Mouse (Mus musculus): ENCODE results near the gene Rbfox1. TPM values are rescaled to one million over a fixed set of nuclear protein-coding genes. Genes with fewer than 3 reads are reported as not detected.

Gene Rbfox1
- total RNA-seq, 1 experiment from 2014 or later, result not detected

DNA sequence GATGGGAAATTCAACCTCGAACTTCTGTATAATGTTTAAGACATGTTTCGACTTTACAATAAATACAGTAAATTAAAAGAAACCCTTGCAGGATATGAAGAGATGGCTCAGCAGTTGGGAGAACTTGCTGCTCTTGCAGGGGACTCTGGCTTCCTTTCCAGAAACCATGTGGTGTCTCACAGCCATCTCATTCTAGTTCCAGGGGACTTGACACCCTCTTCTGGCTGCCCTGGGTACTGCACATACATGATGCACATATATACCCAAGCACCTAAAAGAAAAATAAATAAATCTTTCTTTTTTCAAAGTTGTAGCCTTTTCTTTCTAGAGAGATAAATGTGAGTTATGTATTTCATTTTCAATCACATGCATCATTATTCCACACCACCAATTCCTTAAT lies 512.5 kb downstream of the Rbfox1 start:
- no peak for ATAC-seq (ENCODE audit: extremely low read depth, insufficient number of reproducible peaks, low FRiP score, poor library complexity, severe bottlenecking)

DNA sequence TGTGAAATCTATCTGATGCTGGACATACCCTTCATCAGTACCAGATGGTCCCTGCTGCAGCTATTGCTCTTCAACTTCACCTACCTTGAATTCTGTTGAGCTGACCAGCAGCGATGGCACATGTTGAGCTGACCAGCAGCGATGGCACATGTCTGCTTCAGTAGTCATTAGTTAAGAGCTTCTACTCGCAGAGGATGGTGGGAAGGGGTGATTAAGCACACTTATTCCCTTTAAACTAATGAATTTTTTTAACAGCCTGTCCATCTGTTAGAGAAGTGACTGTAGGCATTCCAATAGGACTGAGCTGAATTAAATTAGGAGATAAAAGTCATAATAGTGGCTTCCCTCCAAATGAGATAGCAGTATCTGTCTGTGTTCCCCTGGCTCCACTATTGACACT lies 517.7 kb downstream of the Rbfox1 start:
- no peak for ATAC-seq (ENCODE audit: extremely low read depth, insufficient number of reproducible peaks, low FRiP score, poor library complexity, severe bottlenecking)

DNA sequence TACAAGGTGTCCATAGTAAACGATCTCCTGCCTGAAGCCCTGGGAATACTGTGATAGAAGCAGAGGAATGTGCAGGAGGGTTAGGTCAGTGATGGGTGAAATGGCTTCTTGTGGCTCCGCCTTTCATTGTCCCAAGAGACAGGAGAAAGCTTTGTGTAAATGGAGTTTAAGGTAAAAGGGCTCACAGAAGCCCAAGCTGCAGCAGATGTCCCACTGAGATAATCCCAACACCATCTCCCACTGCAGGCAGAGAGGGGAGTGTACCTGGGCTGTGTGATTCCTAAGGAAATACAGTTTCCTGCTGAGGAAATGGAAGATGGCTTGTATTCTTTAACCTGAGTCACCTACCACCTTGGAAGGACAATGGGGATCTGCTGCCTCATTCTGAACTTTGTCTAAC lies 529.7 kb downstream of the Rbfox1 start:
- ATAC-seq (ENCODE audit: extremely low read depth, insufficient number of reproducible peaks, low FRiP score, poor library complexity, severe bottlenecking), result no peak

DNA sequence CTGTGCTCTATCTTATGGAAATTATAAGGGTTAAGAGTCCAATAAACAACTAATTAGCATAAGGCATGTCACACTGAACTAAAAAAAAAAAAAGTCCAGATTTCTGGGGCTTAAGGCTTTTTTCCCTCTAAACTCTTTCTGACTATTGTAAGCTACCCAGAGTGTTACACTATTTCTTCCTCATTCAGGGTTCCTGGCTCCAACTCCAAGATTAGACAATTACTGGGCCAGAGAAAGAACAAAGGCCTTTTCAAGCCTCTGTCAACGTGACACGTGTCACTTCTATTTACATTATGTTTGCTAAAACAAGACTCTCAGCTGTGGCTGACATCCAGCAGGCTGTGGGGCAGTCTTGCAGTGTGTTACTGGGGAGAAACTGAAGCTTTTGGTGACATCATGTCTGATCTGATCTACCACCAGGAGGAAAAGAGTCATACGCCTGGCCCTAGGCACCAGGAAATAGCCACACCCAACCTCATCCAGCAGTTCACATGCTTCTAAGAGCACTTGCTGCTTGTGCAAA lies 536.5 kb downstream of the Rbfox1 start:
- no peak for ATAC-seq (ENCODE audit: extremely low read depth, insufficient number of reproducible peaks, low FRiP score, poor library complexity, severe bottlenecking)

DNA sequence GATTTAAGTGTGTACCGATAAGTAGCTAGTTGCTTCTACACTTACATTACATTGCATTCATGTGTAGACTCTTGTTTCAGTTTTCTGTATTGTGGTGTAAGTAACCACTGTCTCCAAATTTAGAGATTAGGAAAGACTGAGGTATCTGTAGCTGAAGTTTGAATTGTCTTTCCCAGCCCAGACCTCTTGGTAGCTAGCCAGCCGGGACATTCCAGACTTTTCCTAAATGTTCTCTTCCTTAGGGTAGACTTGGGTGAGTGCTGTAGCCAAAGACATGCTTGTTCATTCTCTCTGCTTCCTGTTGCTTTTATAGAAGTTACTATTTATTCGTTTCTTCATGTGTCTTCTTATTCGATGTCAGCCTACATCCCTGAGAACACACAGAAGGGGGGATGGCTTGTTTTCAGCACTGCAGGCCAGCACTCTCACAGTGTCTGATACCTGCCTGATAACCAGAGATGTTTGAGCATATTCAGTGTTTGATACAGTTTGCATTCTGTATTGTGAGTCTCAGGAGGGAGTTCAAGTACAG lies 538.8 kb downstream of the Rbfox1 start:
- no peak for ATAC-seq (ENCODE audit: extremely low read depth, insufficient number of reproducible peaks, low FRiP score, poor library complexity, severe bottlenecking)

DNA sequence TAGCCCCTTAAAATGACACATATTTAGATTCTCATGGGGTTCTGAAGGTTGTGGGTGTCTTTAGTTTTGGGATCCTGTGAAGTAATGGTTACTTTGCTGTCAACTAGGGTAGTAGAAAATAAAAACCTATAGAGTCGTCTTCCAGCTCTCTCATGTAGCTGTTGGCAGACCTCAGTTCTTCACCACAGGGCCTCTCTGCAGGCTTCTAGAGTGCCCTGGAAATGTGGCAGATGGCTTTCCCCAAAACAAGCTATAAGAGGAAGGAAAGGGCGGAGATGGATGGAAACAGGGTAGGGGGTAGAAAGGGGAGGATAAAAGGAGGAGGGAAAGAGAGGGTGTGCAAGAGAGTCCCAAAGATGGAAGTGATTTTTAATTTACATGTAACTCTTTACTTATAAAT lies 539.6 kb downstream of the Rbfox1 start:
- no peak for ATAC-seq (ENCODE audit: extremely low read depth, insufficient number of reproducible peaks, low FRiP score, poor library complexity, severe bottlenecking)

DNA sequence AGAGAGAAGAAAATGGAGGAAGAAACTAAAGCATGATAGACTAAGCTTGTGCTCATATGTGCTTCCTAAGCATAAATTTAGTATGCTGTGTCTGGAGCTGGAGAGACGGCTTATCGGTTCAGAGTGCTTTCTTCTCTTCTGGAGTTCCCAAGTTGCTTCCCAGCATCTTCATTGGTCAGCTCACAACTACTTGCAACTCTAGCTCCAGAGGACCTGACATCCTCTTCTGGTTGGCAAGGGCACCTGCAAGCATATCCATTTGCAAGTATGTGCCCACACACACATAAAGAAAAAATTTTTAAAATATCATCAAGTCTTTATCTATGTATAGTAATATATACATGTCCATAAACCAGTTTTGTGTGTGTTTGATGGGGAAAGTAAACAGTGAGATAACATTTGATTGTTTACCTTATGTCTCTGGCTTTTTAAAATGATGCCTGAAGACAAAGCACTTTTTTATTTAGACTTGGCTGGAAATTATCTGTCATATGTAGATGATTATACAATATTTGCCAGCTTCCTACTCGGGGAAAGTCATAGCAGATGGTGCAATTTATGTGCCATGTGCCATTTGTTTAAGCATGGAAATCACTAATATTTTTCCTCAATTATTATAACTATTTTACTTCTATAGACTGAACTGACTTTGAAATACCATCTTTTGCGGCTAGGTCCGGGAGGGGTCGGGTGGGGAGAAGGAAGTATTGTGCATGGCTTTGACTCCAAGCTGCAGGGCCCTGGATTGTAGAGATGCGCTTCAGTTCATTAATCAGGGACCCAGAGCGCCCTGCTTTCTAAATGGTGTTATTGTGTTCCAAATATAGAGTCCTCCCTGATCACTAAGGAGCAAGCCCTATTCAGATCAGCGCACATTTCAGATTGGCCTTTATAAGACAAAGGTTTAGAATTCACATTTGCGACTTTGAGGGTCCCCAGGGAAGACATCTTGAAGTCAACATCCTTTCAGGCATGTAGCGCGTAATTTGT lies 542.4 kb downstream of the Rbfox1 start:
- no peak for ATAC-seq (ENCODE audit: extremely low read depth, insufficient number of reproducible peaks, low FRiP score, poor library complexity, severe bottlenecking)

DNA sequence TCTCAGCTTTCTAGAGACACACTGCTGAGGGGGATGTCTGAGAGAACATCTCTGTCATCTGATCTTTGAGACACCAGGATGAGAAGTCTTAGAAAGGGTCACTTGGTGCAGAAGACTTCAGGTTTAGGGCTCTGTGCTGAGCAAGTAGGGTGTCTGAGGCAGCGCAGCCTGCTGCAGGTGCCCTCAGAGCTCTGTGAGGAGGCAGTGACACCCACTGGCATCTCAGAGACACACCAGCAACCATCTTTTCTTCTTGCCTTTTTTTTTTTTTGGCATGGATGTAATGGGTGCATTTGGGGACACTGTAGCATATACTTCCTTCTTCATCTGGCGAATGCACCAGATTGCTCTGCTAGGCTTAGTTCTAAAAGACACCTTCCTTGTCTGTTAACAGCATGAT lies 545.8 kb downstream of the Rbfox1 start:
- ATAC-seq (ENCODE audit: extremely low read depth, insufficient number of reproducible peaks, low FRiP score, poor library complexity, severe bottlenecking), result no peak

DNA sequence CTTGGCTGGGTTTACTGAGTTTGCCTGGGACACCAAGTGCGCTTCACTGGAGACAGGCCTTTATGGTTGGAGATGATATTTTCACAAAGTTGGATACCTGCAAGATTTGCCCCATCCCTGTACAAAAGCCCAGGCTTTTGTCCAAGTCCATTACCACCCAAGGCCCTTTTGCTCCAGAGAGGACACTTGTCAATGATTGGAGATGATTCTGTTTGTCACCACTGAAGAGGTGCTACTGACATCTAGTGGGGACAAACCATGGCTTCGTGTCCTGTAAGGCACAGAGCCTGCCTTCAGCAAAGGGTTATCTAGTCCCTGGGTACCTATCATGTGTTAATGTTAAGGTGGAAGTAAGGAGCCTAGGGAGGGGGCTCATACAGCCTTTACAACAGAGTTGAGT lies 551.3 kb downstream of the Rbfox1 start:
- no peak for ATAC-seq (ENCODE audit: extremely low read depth, insufficient number of reproducible peaks, low FRiP score, poor library complexity, severe bottlenecking)

DNA sequence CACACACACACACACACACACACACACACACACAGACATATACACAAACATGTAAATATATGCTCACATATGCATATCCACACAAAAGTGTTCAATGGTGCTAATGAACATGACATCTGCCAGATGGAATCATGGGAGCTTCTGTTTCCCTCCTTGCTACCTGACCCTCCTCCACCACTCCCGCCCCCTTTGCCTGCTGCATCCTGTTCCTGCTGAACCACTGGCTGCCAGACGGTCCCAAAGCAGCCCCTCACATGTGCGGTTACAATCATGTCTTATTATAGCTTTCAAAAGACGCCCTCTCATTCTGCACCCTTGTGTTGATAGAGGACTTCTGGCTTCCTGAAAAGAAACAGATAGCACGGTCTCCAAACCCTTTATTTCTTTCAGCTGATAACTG lies 563.1 kb downstream of the Rbfox1 start:
- no peak for ATAC-seq (ENCODE audit: extremely low read depth, insufficient number of reproducible peaks, low FRiP score, poor library complexity, severe bottlenecking)

DNA sequence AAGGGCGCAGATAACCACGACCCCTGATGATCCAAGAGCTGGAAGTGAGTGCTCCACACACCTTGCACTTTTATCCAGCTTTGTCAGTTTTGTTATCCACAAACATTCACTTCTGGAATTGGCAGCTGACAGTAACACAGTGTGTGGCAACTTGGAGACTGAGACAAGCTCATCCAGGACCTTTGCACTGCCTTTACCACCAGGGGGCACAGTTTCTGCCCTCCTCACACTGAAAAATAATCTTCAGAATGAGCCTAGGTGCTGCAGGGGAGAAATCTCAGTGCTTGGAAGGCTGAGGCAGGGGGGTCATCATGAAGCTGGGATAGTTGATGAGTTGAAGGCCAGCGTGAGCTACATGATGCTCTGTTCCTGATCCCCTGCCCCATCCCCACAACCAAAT lies 570.2 kb downstream of the Rbfox1 start:
- ATAC-seq (ENCODE audit: extremely low read depth, insufficient number of reproducible peaks, low FRiP score, poor library complexity, severe bottlenecking), result no peak

DNA sequence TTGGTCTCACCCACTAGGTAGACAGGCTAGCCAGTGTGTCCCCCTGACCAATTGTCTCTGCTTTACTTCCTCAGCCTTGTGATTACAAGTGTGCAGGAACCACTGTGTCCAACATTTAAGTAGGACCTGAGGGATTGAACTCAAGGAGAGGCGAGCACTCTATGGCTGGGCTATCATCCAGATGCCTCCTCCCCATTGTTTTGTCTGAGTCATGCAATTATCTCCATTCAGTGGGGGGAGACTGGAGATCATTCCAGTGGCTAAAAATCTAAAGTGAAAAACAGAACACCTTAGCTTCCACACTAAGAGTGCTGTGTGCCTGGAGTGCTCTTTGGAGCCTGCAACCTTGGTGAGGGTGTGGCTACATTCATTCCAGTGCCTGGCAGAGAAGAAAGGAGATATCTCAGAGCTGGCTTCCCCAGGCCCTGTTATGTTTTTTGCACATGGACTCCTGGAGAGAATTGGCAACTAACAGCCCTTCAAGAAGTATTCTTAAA lies 594.0 kb downstream of the Rbfox1 start:
- no peak for ATAC-seq (ENCODE audit: extremely low read depth, insufficient number of reproducible peaks, low FRiP score, poor library complexity, severe bottlenecking)

DNA sequence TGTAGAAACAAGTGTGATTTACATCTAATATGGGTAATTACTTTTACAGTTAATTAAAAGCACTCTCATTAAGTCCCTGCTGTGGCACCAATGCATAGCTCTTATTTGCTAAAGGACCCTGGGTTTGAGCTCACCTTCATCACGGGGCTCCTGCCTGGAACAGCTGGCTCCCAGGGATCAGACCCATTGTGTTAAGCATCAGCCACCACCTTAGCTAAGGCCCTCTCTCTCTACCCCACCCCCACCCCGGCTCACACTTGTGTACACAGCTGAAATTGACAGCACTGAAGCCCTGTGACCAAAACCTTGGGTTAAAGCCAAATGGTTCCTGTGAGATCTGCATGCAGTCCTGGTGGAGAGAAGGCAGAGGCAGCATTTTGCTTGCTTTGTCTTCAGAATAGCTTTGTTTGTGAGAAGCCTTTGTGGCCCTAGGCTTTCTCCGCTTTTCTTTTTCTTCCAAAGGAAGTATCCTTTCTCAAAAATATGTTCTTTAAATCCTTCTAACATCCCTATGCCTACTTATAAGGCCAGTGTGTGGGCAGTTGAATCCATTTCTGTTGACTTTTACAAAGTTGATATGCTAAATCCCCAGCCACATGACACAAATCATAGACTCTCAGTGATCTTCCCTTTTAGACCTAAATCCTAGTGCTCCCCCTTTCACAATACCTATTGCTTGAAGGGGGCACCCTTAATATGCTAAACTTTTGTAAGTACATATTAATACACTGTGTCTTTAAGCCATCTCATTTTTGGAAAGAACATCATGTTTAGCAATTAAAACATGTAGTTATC lies 594.7 kb downstream of the Rbfox1 start:
- ATAC-seq (ENCODE audit: extremely low read depth, insufficient number of reproducible peaks, low FRiP score, poor library complexity, severe bottlenecking), result no peak

DNA sequence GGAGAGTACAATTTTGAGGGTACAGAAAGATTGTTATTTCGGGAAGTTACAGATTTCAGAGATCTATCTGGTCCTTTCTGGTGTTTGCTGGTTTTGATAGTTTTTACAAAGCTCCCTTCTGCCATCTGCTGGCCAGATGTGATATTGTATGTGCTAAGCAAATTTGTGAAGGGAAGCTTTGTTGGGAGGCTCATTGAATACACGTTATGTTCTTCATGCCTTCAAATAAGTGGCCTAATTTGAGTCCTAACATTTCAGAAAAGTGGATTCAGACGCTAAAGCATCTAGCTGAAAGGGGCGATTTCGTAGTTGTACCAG lies 595.2 kb downstream of the Rbfox1 start:
- ATAC-seq (ENCODE audit: extremely low read depth, insufficient number of reproducible peaks, low FRiP score, poor library complexity, severe bottlenecking), result no peak

DNA sequence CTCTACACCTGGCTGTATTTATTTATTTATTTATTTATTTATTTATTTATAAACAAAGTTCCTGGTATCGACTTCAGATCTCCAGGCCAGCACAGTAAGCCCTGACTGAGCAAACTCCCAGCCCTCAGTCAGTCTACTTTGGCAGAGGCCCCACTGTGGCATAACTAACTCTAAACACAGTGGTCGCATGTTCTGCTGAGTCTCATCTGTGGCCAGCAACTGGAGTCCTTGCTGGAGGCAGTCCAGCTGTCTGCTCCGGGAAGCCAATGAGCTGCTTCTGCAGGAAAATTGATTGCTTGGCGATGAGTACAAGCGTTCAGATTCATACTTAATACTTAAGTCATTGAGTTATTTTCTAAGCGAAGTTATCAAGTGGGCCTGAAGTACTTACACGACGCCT lies 598.5 kb downstream of the Rbfox1 start:
- ATAC-seq (ENCODE audit: extremely low read depth, insufficient number of reproducible peaks, low FRiP score, poor library complexity, severe bottlenecking), result no peak

DNA sequence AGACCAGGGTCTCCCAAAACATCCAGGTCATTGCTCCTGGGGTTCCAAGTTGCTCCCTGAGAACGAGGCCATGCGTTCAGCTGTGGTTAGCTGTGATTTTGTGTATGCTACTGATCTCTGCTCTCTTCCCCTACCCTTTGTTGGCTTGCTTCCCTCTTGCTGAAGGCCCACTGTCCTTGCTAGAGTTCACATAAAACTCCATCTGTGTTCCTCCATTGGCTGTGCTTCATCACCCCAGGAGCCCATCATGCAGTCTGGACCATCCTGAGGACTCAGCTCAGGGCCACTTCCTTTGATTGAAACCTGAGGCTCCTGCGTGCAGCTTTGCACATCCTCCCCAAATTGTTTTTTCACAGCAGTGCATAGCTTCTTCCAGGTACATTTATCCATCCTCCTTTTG lies 600.5 kb downstream of the Rbfox1 start:
- no peak for ATAC-seq (ENCODE audit: extremely low read depth, insufficient number of reproducible peaks, low FRiP score, poor library complexity, severe bottlenecking)

DNA sequence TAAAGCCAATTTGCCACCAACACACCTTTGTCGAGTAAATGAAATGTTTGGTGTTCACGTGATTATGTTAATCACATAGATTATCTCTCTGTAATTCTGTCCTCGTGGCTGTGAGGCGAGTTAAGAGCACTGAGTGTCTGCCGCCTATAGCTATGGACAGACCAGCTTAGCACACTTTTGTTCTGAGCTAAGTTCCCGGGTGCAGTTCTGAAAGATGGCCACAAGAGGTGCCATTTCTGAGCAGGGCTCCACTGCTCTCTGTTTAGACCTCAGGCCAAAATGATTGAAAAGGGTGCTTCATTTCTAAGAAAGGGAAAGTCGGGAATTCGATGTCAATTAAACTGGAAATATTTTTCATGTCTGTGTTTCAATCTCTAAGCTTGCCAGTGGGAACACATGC lies 617.1 kb downstream of the Rbfox1 start:
- no peak for ATAC-seq (ENCODE audit: extremely low read depth, insufficient number of reproducible peaks, low FRiP score, poor library complexity, severe bottlenecking)

DNA sequence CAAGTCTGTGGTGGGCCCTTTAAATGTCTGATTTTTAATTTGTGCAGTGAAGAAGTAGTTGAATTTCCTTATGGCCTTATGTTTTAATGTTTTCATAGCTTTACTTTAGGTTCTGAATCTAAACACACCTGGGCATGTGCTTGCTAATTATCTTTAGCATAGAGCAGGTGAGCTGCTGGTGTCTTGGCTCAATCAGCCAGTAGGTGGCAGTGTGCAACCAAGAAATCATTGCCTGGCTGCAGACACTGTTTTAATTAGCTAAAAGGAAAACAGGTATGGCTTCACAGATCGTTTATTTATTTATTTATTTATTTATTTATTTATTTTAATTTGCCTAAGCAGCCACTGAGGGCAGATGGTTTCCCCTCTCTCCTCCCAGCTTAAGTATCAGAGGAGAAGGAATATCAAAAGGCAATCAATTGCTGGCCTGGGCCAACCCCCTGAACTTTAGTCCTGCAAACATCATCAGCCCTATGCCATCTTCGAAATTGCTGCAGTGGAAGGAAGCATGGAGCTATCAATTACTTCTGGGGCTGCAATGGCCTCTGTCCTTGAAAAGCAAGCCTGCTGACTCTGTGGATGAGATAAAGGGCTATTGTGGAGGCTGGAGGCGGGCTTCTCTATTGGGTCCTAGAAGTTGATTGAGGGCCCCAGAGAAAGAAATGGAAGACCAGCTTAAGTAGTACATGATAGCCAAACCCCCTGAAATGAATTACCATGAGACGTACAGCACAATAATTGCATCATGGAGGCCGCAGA lies 618.6 kb downstream of the Rbfox1 start:
- ATAC-seq (ENCODE audit: extremely low read depth, insufficient number of reproducible peaks, low FRiP score, poor library complexity, severe bottlenecking), result no peak

DNA sequence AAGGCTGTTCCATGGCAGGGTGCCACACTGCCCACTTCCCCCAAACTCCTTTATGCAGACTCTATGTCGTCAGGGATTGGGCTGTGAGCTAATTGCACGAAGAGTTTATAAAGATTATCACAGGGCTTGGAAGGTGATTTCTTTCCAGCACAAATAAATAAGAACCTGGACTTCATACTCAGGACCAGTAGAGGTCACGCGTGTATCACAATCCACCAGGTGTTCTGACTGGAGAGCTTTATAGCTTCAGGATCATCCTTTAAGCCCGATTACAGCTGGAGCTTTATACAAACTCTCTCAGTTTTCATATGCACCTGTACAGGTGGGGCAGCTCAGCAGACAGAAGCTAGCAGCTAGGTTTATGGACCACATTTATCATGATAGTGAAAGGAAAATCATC lies 623.8 kb downstream of the Rbfox1 start:
- no peak for ATAC-seq (ENCODE audit: extremely low read depth, insufficient number of reproducible peaks, low FRiP score, poor library complexity, severe bottlenecking)
